Mouse (Mus musculus) ES-Bruce4 (cell line): ENCODE results near the gene Rnf43. TPM values are rescaled to one million over a fixed set of nuclear protein-coding genes. Genes with fewer than 3 reads are reported as not detected.

Experiments used
- H3K27ac ChIP-seq: 2 replicates; pipeline ENCODE4 v1.5.1; 2012; ENCODE audit warnings: low read length, inconsistent platforms; ENCODE audit not compliant: insufficient read depth
- H3K27me3 ChIP-seq: 2 replicates; pipeline ENCODE4 v1.6.1; 2012; ENCODE audit warnings: mild to moderate bottlenecking, low read length, inconsistent platforms; ENCODE audit not compliant: control insufficient read depth, poor library complexity, insufficient read depth, severe bottlenecking
- H3K36me3 ChIP-seq: 2 replicates; pipeline ENCODE4 v1.6.1; 2012; ENCODE audit warnings: inconsistent platforms, mild to moderate bottlenecking, low read length, moderate library complexity; ENCODE audit not compliant: control insufficient read depth, poor library complexity, insufficient read depth, severe bottlenecking
- H3K4me1 ChIP-seq: one replicate; pipeline ENCODE4 v1.8.1; 2011; ENCODE audit warnings: low read length; ENCODE audit not compliant: control insufficient read depth, insufficient read depth
- H3K4me3 ChIP-seq: 2 replicates; pipeline ENCODE4 v1.5.1; 2011; ENCODE audit warnings: low read depth, mild to moderate bottlenecking, low read length
- H3K9ac ChIP-seq: 2 replicates; pipeline ENCODE4 v1.6.1; 2012; ENCODE audit warnings: low read depth, mild to moderate bottlenecking, inconsistent platforms; ENCODE audit not compliant: poor library complexity, severe bottlenecking
- H3K9me3 ChIP-seq: replicated peaks from 2 replicates; pipeline ENCODE4 v1.6.1; 2012; ENCODE audit warnings: mild to moderate bottlenecking, low read length, inconsistent platforms; ENCODE audit not compliant: control insufficient read depth, poor library complexity, insufficient read depth, severe bottlenecking
- CTCF ChIP-seq: IDR thresholded peaks from one replicate; pipeline ENCODE4 v1.8.1; 2011; ENCODE audit warnings: low read depth, low read length
- EP300 ChIP-seq: IDR thresholded peaks from 2 replicates; pipeline ENCODE4 v1.6.1; 2011; ENCODE audit warnings: low read depth, low read length; ENCODE audit not compliant: insufficient read depth
- POLR2A ChIP-seq: IDR thresholded peaks from one replicate; pipeline ENCODE4 v1.8.1; 2011; ENCODE audit warnings: low read length; ENCODE audit not compliant: insufficient read depth
- polyA plus RNA-seq: library from polyadenylated mRNA; stranded (reverse); fragments of >200 nt; gene quantifications from 2 replicates; pipeline ENCODE4 v1.2.4, GENCODE M21; 2011; ENCODE audit warnings: low read depth; ENCODE audit not compliant: missing spikeins, insufficient read depth, insufficient read length

Rnf43 gene
- polyA plus RNA-seq, 1 experiment: 2.8 TPM

DNA sequence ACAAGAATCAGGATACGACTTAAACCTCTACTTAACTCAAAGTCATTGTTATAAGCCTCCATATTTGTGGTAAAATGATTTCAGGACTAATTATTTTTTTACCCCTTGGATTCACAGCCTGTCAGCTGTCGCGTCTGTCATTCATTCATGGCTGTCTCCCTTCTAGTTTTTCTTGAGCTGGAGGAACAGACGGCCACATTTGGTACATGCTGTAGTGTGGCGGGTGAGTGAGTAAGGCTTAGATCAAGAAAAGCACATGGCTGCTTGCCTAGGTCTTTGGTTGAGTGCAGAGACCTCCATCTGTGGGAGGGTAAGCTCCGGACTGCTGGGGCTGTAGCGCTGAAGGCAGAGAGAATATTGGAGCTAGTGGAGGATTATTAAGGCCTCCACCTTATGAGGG, 85.2 kb downstream of the Rnf43 start:
- Histone ChIP-seq H3K36me3 (peaks cover 10% of the 10 kb centered on the region), H3K9me3 (no peaks in the 10 kb centered on the region), H3K27ac (no peak overlapping the region), H3K9ac (0 out of 2 replicates have a peak overlapping the region, but pooled peaks have one; percentile 43), H3K27me3 (no peaks in the 10 kb centered on the region), H3K4me3 (no peak overlapping the region), H3K4me1 (peaks cover 4% of the 10 kb centered on the region)
- TF ChIP-seq EP300 (no peak), POLR2A (no peak), CTCF (no peak)

DNA sequence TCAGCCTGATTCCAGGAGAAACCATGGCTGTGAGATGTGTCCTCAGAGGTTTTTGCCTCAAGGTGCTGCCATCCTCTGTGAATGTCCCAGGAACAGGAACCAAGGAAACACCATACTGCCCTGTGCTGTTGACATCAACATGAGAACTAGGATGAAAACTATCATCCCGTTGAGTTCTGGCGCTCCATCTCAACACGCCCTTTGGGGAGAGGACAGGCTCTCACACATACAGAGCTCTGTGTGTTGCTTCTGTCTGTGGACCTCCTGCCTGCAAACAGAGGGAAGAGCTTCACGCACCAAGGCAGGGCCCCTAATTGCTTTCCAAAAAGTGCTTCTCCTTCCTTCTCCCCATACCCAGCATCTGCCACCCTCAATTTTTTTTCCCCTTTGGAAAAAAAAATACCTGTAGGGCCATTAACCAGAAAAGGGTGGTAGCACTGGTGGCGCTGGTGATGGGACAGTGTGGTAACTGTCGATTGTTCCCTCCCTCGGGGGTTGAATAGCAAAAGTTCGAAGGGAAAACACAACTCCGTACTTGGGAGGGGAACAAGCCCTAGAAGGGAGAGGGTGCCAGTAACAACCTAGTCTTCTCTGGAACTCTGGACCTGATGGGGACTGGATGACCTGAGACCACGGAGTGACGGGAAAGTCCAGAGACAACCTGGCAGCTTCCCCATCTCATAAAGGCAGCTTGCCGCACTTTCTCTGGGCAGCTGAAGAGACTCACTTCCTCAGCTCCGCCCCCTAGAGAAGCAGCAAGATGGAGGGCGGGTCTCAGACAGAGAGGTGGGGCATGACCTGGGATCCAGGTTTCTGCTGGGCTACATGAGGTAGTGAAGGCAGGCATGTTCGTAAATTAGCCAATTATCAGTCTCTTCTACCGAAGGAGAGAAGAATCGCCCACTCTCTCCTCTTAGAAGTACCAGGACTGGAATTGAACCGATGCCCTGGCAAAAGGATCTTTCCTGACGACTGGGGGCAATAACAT, 85.9 kb downstream of the Rnf43 start:
- Histone ChIP-seq H3K36me3 (peaks cover 7% of the 10 kb centered on the region), H3K9me3 (no peaks in the 10 kb centered on the region), H3K4me3 (peak overlapping the region; percentile 56), H3K27me3 (no peaks in the 10 kb centered on the region), H3K27ac (peak overlapping the region; percentile 60), H3K9ac (peak overlapping the region; percentile 43), H3K4me1 (peaks cover 4% of the 10 kb centered on the region)
- peak; percentile 54 for TF ChIP-seq POLR2A
- TF ChIP-seq CTCF: no peak

DNA sequence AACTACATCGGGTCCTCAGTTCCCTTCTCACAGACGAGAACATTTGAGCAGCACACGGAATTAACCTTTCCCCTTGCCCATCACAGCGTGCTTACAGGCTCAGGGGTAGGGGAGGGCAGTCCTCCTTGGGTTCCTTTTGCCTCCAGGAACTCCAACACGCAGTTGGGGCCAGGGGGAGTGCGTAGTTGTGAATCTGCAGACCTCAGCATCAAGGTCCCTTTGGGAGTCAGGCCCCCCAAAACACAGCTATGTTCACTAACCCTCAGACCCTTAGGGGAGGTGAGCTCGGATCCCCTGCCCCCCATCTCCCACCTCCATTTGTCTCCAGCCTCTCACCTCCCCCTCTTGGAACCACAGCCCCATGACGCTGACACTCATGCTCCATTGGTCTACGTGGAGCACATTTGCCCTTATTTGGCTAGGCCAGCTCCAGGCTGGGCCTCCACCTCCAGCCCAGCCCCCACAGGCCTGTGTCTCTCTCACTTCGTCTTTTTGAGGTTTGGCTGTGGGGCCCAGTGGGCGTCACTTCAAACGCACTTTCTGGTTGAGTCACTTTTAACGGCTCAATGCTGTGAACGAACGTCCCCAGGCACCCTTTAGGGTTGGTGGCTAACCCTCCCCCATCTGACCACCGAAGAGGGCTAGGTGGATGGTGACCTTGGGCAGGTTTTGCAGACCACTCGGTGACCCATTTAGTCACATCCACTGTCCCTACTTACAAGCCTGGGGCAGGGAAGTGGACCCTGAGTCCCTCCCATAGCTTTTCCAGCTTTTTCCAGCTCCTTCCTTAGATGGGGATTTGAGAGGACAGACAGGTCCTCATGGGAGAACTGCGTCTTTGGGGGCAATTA, 86.9 kb downstream of the Rnf43 start:
- H3K27me3 ChIP-seq: no peaks in the 10 kb centered on the region
- H3K36me3 ChIP-seq: peaks cover under 1% of the 10 kb centered on the region; the same call in 1 of the 2 replicates
- peaks cover 4% of the 10 kb centered on the region for H3K4me1 ChIP-seq
- TF ChIP-seq CTCF (no peak), EP300 (no peak), POLR2A (no peak)
- peak overlapping the region; percentile 43 for H3K9ac ChIP-seq
- H3K4me3 ChIP-seq: peak overlapping the region; percentile 29; the same call in 1 of the 2 replicates
- H3K27ac ChIP-seq: peak overlapping the region; percentile 60
- no peaks in the 10 kb centered on the region for H3K9me3 ChIP-seq

DNA sequence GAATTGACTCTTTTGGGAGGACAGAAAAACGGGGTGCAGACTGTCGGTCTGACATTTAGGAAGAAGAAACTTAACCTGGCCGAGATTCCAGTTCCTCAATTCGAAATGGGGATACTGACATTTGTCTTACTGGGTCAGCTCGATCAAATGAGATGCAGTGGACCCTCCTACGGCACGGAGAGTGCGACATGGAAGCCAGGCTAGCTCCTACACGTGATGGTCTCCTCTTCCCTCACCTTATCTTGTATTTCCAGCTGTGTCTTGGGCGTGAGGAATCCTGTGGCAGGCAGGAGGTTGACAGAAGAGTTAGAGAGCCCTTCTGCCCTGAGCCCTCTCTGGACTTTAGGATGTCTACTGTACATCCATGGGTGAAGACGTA, 87.5 kb downstream of the Rnf43 start:
- H3K4me3 ChIP-seq: no peak overlapping the region
- H3K9ac ChIP-seq: no peak overlapping the region
- H3K36me3 ChIP-seq: no peaks in the 10 kb centered on the region
- no peaks in the 10 kb centered on the region for H3K27me3 ChIP-seq
- H3K27ac ChIP-seq: no peak overlapping the region
- TF ChIP-seq POLR2A: no peak
- TF ChIP-seq CTCF: no peak
- no peak for TF ChIP-seq EP300
- H3K4me1 ChIP-seq: peaks cover 7% of the 10 kb centered on the region
- H3K9me3 ChIP-seq: no peaks in the 10 kb centered on the region

DNA sequence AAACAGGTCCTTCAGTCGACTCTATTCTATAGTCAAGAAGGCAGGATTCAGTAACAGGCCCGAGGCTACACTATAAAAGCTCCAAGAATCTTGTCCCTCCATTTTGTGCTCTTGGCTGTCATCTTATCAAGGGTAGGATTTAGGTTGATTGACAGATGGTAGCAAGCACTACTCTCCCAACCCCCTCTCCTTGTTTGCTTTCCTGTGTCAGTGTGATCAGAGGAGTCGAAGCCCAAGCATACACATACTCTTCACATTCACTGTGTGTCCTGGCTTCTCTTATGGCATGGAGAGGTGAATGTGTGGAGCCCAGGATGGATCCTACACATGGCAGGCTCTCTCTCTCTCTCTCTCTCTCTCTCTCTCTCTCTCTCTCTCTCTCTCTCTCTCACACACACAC, 88.0 kb downstream of the Rnf43 start:
- no peaks in the 10 kb centered on the region for H3K27me3 ChIP-seq
- no peak for TF ChIP-seq CTCF
- TF ChIP-seq POLR2A: no peak
- no peak for TF ChIP-seq EP300
- no peak overlapping the region for H3K27ac ChIP-seq
- H3K9me3 ChIP-seq: no peaks in the 10 kb centered on the region
- no peak overlapping the region for H3K9ac ChIP-seq
- H3K36me3 ChIP-seq: no peaks in the 10 kb centered on the region
- no peak overlapping the region for H3K4me3 ChIP-seq
- peaks cover 7% of the 10 kb centered on the region for H3K4me1 ChIP-seq

DNA sequence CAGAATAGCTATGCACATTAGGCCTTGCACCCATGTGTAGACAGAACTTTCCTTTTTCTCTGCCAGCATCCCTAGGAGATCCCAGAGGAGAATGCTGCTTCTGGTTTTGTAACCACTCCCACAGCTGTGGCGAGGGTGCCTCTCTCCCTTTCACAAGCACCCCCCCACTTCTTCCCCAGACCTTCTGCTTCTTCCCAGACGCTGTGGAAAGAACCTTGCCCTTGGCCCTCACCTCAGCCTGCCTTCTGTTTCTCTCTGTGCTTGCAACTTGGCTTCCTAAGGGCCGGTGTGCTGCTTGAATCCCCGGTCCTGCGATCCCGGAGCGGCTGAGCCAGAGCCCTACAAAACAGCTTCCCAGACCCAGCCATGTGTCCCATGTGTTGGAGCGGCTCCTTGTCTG, 88.5 kb downstream of the Rnf43 start:
- Histone ChIP-seq H3K9ac (no peak overlapping the region), H3K36me3 (no peaks in the 10 kb centered on the region), H3K27me3 (no peaks in the 10 kb centered on the region), H3K27ac (no peak overlapping the region), H3K4me3 (no peak overlapping the region), H3K9me3 (no peaks in the 10 kb centered on the region), H3K4me1 (peaks cover 7% of the 10 kb centered on the region)
- TF ChIP-seq POLR2A (no peak), EP300 (no peak), CTCF (no peak)
